Mouse (Mus musculus) lung, embryonic 15.5 days (tissue): ENCODE results near the gene Nme1. TPM values are rescaled to one million over a fixed set of nuclear protein-coding genes. Genes with fewer than 3 reads are reported as not detected.

ENCODE experiments used
- ATAC-seq: fragments of 200-750 bp; cut with Nextera tagmentation; 2 replicates; pipeline ENCODE4 v1.8.0; 2017; ENCODE audit warnings: moderate number of reproducible peaks, borderline replicate concordance; ENCODE audit not compliant: low FRiP score, low TSS enrichment; ENCODE audit errors: extremely low read depth
- H3K27ac ChIP-seq: fragments of 300-500 bp; sonication (generic); 2 replicates; pipeline ENCODE4 v1.5.1; 2015; ENCODE audit warnings: moderate library complexity, mild to moderate bottlenecking, inconsistent platforms
- H3K27me3 ChIP-seq: fragments of 300-500 bp; sonication (generic); 2 replicates; pipeline ENCODE4 v1.6.1; 2015; ENCODE audit warnings: inconsistent platforms
- H3K36me3 ChIP-seq: fragments of 300-500 bp; sonication (generic); 2 replicates; pipeline ENCODE4 v1.6.1; 2015; ENCODE audit warnings: inconsistent platforms
- H3K4me1 ChIP-seq: fragments of 300-500 bp; sonication (generic); 2 replicates; pipeline ENCODE4 v1.6.1; 2015; ENCODE audit warnings: inconsistent platforms
- H3K4me2 ChIP-seq: fragments of 300-500 bp; sonication (generic); 2 replicates; pipeline ENCODE4 v1.6.1; 2015; ENCODE audit warnings: inconsistent platforms, mild to moderate bottlenecking, moderate library complexity
- H3K4me3 ChIP-seq: fragments of 300-500 bp; sonication (generic); 2 replicates; pipeline ENCODE4 v1.5.1; 2015; ENCODE audit warnings: mild to moderate bottlenecking, inconsistent platforms
- H3K9ac ChIP-seq: fragments of 300-500 bp; sonication (generic); 2 replicates; pipeline ENCODE4 v1.6.1; 2015; ENCODE audit warnings: inconsistent platforms
- H3K9me3 ChIP-seq: fragments of 300-500 bp; sonication (generic); 2 replicates; pipeline ENCODE4 v1.6.1; 2016; ENCODE audit warnings: inconsistent platforms
- WGBS: fragments of 180-500 bp; shearing (Covaris S2); methylation state at CpG from one replicate; pipeline ENCODE4 v1.1.7; 2015; 5-methylcytosine and 5-hydroxymethylcytosine counted together
- polyA plus RNA-seq: library from polyadenylated mRNA; unstranded; fragments of >200 nt; fragmentation: Nextera tagmentation; extraction: Ambion mirVana; gene quantifications from 2 replicates; pipeline ENCODE4 v1.2.1, GENCODE M21; 2015

Nme1 gene
- polyA plus RNA-seq = 123 and 129 TPM in 2 replicates

DNA sequence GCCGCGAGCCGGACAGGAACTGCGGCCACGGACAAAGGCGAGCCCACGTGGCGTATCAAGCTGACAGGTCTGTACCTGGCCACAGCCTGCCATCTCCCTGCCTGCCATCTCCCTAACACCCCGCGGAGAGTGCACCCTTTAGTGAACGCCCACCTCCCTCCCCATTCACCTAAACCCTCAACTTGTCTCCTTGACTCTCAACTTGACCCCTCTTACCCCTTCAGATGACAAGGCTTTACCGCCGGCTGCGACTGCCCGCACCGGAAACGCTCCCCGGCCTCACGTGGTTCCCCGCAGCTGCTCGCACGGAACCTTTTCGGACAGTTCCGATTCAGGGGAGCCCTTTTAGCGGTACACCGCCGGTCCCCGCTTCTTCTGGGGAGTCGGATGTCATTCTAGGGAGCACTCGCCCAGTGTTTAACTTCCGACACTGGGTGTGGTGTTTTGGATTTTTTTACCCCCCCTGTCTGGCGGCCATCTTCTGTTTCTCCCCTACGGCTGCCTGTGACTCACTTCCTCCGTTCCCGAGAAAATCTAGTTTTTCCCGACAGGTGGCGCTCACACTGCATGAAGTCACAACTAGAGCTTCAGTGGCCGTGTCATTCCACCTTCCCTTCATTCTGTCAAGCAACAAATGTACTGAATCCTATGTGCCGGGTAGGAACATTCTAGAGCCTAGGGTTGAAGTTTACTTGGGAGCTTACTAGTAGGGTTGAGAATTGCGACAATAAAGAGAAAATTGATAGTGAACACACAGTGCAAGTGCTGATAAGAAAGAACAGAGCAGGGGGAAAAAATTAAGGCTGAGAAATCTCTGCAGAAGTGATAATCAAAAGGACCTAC is at the start of gene Nme1, which contains the start of gene Gm20390:
Gene Nme1 (minus strand): TSS at position 517 of the 843 bp plus-strand sequence.
Gene Gm20390 (minus strand): TSS at position 289 of the 843 bp plus-strand sequence.
- H3K27ac ChIP-seq = peak within 1 kb of the TSS; percentile 45
- peaks cover 15% of the 10 kb centered on the region for H3K4me1 ChIP-seq
- H3K9ac ChIP-seq = peak within 1 kb of the TSS; percentile 70
- H3K27me3 ChIP-seq = no peaks in the 10 kb centered on the region
- H3K9me3 ChIP-seq = no peaks in the 10 kb centered on the region
- ATAC-seq = peak; percentile 94
- peak within 1 kb of the TSS; percentile 65 for H3K4me2 ChIP-seq
- peak within 1 kb of the TSS; percentile 68 for H3K4me3 ChIP-seq
- H3K36me3 ChIP-seq = peaks cover 28% of the 10 kb centered on the region
- WGBS = under 1% methylated on average over 40 of the region's 40 CpGs

- no peak overlapping the region for H3K4me2 ChIP-seq
- WGBS = 85% methylated on average over 2 of the region's 2 CpGs
- no peak for ATAC-seq
- no peaks in the 10 kb centered on the region for H3K36me3 ChIP-seq
- no peak overlapping the region for H3K4me3 ChIP-seq
- no peaks in the 10 kb centered on the region for H3K9me3 ChIP-seq
- no peaks in the 10 kb centered on the region for H3K27me3 ChIP-seq
- H3K27ac ChIP-seq = no peak overlapping the region
- no peak overlapping the region for H3K9ac ChIP-seq
- 0 out of 2 replicates have a peak, but pooled peaks cover 3% of the 10 kb centered on the region for H3K4me1 ChIP-seq
Measured at GRCm38 (mm10) chr11:94003346-94003745, 35.0 kb upstream of the Nme1 start.

- H3K4me2 ChIP-seq = no peak overlapping the region
- no peak overlapping the region for H3K4me3 ChIP-seq
- H3K9ac ChIP-seq = no peak overlapping the region
- H3K27ac ChIP-seq = no peak overlapping the region
- ATAC-seq = no peak
- H3K27me3 ChIP-seq = no peaks in the 10 kb centered on the region
- H3K36me3 ChIP-seq = no peaks in the 10 kb centered on the region
- H3K4me1 ChIP-seq = peaks cover 21% of the 10 kb centered on the region
- H3K9me3 ChIP-seq = no peaks in the 10 kb centered on the region
Measured at GRCm38 (mm10) chr11:93999276-93999675, 31.0 kb upstream of the Nme1 start.

DNA sequence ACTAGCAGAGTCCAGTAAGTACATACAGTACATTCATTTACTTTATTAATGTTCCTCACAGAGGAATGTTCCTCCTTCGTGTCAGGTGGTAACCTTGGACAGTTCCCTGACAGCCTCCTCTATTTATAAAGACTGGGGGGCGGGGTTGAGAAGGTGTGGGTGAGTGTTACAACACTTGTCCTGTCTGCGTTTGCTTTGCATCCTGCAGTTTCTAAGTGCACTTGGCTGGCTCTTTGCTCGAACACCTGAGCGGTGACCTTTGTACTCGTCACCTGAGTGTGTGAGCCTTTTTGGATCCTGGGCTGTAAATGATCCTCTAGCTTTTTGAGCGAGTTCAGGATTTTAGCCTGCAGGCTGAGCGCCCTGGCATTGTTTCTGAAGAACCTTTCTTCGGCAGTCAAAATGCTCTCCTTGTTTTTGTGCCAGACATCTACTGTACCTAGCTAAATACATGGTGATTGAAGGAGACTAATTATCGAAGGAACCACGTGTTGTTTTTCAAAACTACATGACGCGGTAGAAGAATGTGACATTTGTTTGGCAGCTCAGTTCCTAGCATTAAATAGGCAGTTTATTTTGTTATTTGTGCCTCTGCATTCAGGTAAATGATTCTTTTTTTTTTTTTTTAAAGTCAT is 28.9 kb upstream of the Nme1 start:
- Histone ChIP-seq H3K4me2 (peak overlapping the region; percentile 83), H3K36me3 (no peaks in the 10 kb centered on the region), H3K27me3 (no peaks in the 10 kb centered on the region), H3K9ac (peak overlapping the region; percentile 91; the same call in 1 of the 2 replicates), H3K4me1 (peaks cover 22% of the 10 kb centered on the region), H3K27ac (peak overlapping the region; percentile 98; the same call in 1 of the 2 replicates), H3K4me3 (peak overlapping the region; percentile 98), H3K9me3 (no peaks in the 10 kb centered on the region)
- WGBS = 21% methylated on average over 13 of the region's 13 CpGs
- ATAC-seq = no peak

- WGBS = under 1% methylated on average over 58 of the region's 58 CpGs
- no peaks in the 10 kb centered on the region for H3K27me3 ChIP-seq
- ATAC-seq = peak; percentile 28
Measured at GRCm38 (mm10) chr11:93996306-93997140, 28.2 kb upstream of the Nme1 start.

DNA sequence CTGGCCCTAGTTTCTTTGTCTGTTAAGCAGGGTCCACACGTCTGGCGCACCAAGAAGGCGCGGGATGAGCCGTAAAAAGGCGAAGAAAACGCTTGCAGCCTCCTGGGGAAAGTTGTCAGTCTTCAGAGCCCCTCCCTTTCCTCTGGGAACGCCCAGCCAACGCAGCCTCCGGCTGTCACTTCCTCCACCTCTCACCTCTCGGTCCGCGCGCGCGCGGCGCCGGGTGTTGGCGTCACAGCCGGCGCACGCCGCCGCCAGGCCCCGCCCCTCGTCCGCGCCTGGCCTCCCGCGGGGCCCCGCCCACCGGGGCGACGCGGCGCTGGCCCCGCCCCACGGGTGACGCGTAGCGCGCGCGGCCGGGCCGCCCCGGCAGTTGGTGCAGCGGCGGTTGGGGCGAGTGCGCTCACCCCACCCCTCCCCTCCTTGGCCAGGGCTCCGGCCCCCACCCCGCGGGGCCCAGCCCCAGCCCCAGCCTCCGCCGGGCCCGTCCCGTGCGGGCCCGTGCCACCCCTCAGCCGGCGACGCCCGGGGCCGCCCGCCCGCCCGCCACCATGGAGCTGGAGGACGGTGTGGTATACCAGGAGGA is 27.5 kb upstream of the Nme1 start, which contains the start of gene Spag9:
Gene Spag9 (plus strand): TSS at position 372 of the 586 bp plus-strand sequence.
- H3K27ac ChIP-seq = peak within 1 kb of the TSS; percentile 98
- H3K27me3 ChIP-seq = no peaks in the 10 kb centered on the region
- WGBS = under 1% methylated on average over 51 of the region's 70 CpGs
- peak within 1 kb of the TSS; percentile 98 for H3K4me3 ChIP-seq
- H3K4me2 ChIP-seq = peak within 1 kb of the TSS; percentile 83
- H3K9me3 ChIP-seq = no peaks in the 10 kb centered on the region
- H3K4me1 ChIP-seq = peaks cover 22% of the 10 kb centered on the region
- peak; percentile 92 for ATAC-seq
- H3K36me3 ChIP-seq = no peaks in the 10 kb centered on the region
- H3K9ac ChIP-seq = peak within 1 kb of the TSS; percentile 91

More at GRCm38 (mm10) chr11:93996306-93997140, 28.2 kb upstream of the Nme1 start:
- peaks cover 22% of the 10 kb centered on the region for H3K4me1 ChIP-seq
- peak overlapping the region; percentile 98 for H3K27ac ChIP-seq
- H3K36me3 ChIP-seq = no peaks in the 10 kb centered on the region
- peak overlapping the region; percentile 91 for H3K9ac ChIP-seq
- H3K9me3 ChIP-seq = no peaks in the 10 kb centered on the region
- H3K4me3 ChIP-seq = peak overlapping the region; percentile 98
- peak overlapping the region; percentile 83 for H3K4me2 ChIP-seq

DNA sequence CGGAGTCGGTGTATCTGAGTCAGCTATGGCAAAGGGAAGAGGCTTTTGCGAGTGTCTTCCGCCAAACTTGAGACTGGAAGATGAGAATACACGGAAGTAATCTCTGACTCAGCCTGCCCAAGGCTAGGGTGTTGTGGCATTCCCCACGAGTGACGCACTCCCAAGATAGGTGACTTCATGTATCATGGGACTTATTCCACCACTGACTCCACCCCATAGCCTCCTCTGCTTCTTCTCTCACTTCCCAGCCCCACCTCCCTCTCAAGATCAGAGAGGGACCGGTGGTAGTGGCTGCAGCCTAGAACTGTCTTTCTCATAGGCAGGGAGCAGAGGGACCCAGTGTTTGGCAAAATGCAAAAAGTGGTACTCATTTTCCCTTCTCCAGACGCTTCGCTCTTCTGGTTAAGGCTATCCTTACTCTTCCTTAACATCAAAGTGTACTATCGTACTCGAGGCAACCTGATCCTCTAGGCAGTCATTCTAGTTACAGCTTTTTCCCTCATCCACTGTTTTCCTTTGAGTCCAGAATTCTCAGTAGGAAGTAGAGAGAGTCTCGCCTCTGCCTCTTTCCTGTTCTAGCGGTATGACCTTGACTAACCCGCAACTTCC is 26.9 kb upstream of the Nme1 start:
- Histone ChIP-seq H3K4me2 (peak overlapping the region; percentile 78), H3K27ac (peak overlapping the region; percentile 98), H3K9ac (peak overlapping the region; percentile 66), H3K9me3 (no peaks in the 10 kb centered on the region), H3K36me3 (no peaks in the 10 kb centered on the region), H3K4me3 (peak overlapping the region; percentile 98), H3K4me1 (peaks cover 22% of the 10 kb centered on the region), H3K27me3 (no peaks in the 10 kb centered on the region)
- peak; percentile 60 for ATAC-seq
- WGBS = 2% methylated on average over 15 of the region's 15 CpGs

DNA sequence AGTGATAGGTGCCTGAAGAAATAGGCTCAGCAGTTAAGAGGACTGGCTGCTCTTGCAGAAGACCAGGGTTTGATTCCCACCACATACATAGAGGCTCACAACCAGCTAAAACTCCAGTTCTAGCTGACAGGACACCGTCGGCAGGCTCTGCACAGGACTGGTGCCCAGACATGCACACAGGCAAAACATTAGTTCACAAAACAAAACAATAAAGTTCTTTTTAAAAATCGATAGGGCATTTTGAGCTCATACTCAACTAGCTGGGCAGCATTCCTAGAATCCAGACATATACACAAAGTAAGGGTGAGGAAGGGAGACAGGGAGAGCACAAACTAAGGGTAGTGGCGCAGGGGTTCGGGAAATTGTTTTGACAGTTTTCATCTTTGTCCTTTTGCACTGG is 26.2 kb upstream of the Nme1 start:
- Histone ChIP-seq H3K4me3 (peak overlapping the region; percentile 98), H3K9ac (0 out of 2 replicates have a peak overlapping the region, but pooled peaks have one; percentile 66), H3K27ac (peak overlapping the region; percentile 98), H3K36me3 (no peaks in the 10 kb centered on the region), H3K4me1 (peaks cover 20% of the 10 kb centered on the region), H3K4me2 (peak overlapping the region; percentile 78), H3K9me3 (no peaks in the 10 kb centered on the region), H3K27me3 (no peaks in the 10 kb centered on the region)
- no peak for ATAC-seq
- WGBS = 43% methylated on average over 5 of the region's 5 CpGs

DNA sequence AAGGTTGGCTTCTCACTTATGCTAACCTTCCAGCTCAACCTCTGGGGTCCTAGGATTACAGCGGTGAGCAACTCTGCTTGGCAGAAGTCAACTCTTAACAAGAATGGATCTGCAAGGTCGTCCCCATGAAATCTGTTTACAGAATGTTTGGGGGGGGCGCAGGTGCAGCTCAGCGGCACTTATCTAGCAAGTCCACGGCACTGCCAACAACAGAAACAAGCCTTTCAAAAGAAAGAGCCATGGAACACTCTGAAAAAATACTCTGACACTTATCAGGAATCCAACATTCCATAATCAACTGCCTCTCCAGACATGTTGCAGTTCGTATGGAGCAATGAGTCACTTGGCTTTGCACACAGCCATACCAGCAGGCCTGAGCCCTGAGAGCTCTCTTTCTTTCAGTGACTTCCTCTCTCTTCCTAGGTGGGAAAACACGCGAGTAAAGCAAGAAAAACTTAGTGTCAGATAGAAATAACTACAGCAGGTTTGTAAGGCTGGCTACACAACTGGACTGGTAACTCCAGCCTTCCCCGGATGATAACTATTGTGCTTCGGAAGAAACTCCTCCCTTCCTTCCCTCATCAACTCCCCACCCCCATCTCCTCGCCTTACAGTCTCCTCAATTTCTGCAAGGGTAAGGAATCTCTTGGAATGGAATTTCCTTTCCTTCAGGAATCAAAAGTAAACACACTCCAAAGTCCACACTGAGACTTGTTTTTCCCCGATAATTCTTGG is 20.2 kb upstream of the Nme1 start:
- Histone ChIP-seq H3K36me3 (no peaks in the 10 kb centered on the region), H3K4me3 (no peak overlapping the region), H3K4me1 (peaks cover 10% of the 10 kb centered on the region; the same call in 1 of the 2 replicates), H3K9me3 (no peaks in the 10 kb centered on the region), H3K9ac (no peak overlapping the region), H3K4me2 (peak overlapping the region; percentile 10; the same call in 1 of the 2 replicates), H3K27ac (peak overlapping the region; percentile 74), H3K27me3 (no peaks in the 10 kb centered on the region)
- no peak for ATAC-seq
- 31% methylated on average over 12 of the region's 12 CpGs for WGBS

DNA sequence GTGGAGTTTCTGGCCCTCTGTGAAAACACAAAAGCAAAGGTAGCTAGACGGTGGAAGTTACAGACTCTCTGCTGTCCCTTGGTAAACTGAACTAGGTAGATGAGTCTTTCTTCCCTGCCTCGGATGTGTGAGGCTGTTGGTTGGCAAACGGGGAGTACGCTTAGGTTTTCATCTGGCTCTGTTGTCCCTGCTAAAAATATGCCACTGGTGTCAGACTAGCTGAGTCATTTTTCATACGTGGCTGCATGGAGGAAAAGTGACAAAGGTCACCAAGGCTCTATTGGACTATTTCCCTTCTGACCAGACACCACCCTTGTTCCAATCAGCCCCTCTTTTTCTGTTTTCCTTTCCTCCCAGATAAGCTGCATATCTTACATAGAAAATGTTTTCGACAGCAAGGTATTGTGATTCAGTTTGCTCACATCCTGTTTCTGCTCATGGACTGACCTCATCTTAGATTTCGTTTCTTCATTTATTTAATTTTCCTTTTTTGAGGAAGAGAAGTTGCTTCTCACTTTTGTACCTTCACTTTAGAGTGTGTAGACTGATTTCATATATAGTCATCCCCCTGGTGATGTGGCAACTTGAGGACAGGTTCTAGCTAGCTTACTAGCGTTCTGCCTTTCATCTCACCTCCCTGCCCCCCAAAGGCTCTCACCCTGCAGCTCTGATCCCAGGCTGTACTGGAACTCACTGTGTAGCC is 19.5 kb upstream of the Nme1 start:
- Histone ChIP-seq H3K9me3 (no peaks in the 10 kb centered on the region), H3K4me1 (peaks cover 10% of the 10 kb centered on the region; the same call in 1 of the 2 replicates), H3K4me2 (peak overlapping the region; percentile 10; the same call in 1 of the 2 replicates), H3K27me3 (no peaks in the 10 kb centered on the region), H3K9ac (no peak overlapping the region), H3K36me3 (no peaks in the 10 kb centered on the region), H3K27ac (peak overlapping the region; percentile 74), H3K4me3 (no peak overlapping the region)
- WGBS = 48% methylated on average over 8 of the region's 8 CpGs
- no peak for ATAC-seq
